Mouse (Mus musculus): ENCODE data around the gene Stard13. TPM values are rescaled to one million over a fixed set of nuclear protein-coding genes. Genes with fewer than 3 reads are reported as not detected.

Stard13 gene
- total and polyA plus RNA-seq, 3 experiments = not detected

DNA sequence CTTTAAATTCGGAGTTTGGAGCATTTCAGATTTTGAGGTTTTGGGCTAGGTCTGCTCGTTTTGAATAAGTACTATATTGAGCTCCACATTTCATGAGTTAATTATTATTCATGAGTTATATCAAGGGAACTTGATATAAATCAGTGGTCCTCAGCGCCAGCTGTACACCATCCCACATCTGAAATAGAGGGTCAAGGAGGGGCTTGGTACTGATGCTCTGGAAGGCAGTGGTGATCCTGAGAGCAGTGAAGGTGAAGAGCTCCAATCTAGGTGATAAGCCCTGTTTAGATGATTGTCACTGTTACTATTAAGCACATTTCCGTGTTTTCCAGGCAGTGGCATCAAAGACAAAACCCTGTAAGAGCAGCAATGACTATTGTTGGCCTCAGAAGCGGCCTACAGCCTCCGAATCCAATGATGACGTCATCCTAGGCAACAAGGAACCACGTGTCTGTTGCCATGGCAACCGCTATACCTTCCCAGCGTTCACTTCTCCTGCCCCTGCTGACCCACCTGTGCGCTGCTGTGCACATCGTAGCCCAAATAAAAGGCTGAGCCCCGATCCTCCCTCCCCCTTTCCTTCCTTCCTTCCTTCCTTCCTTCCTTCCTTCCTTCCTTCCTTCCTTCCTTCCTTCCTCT is 5.2 kb downstream of the Stard13 start:
- no peak overlapping the region for H3K9ac ChIP-seq (ENCODE audit: control insufficient read depth, low read depth, low read length, poor library complexity, severe bottlenecking)
- no peaks in the 10 kb centered on the region for H3K9me3 ChIP-seq (replicated peaks; ENCODE audit: insufficient read depth, low read length)
- no peak for DNase-seq (ENCODE audit: low read depth, low spot score)
- no peaks in the 10 kb centered on the region for H3K27me3 ChIP-seq (ENCODE audit: control insufficient read depth in 1 of 2, insufficient read depth in 2 of 2, low read length in 2 of 2)
- no peaks in the 10 kb centered on the region for H3K36me3 ChIP-seq (ENCODE audit: control insufficient read depth in 1 of 2, insufficient read depth in 2 of 2, low read length in 2 of 2)
- H3K4me1 ChIP-seq (ENCODE audit: control insufficient read depth in 1 of 2, insufficient read depth in 2 of 2, low read length in 2 of 2) = no peaks in the 10 kb centered on the region
- no peak overlapping the region for H3K27ac ChIP-seq (ENCODE audit: control insufficient read depth, low read depth, low read length)
- no peak overlapping the region for H3K4me3 ChIP-seq (ENCODE audit: control insufficient read depth in 1 of 2, insufficient read depth in 1 of 2, low read depth in 2 of 2, low read length in 2 of 2)
- no peaks in the 10 kb centered on the region for H3K79me2 ChIP-seq (ENCODE audit: control insufficient read depth, insufficient read depth, low read length, poor library complexity)
- TF ChIP-seq POLR2A (IDR thresholded peaks at IDR 0.05; ENCODE audit: control insufficient read depth in 1 of 2, insufficient read depth in 1 of 2, low read depth in 1 of 2, low read length in 2 of 2, poor library complexity in 1 of 2) (no peak), USF1 (IDR thresholded peaks at IDR 0.05; ENCODE audit: low read depth, low read length) (peak; percentile 37; the same call in 1 of the 2 replicates)

DNA sequence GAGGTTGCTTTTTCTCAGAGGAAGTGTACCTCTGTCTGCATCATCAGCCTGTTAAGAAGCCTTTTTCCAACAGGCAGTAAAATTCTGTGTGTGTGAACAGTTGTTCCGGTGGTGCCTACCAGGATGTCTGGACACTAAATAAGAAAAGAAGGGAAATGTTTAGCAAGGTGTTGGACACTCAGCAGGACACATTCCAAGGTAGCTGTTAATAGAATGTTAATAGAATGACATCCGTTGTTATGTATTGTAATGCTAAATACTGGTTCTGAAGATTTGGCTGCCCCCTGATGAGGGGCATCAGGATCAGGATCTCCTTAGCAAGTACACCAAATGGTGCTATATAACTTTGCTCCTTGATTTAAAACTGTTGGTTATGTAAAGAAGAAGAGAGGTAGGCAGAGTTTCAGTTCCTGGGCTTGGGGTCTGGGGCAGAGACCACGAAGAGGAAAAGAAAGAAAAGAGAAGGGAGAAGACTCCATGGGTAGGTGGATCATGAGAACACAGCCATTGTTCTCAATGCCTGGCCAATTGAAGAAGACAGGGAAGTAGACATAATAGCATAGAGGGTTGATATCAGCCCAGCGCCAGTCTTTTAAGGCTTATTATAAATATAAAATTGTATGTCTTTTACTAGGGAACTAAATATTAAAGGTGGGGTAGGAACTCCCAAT is 9.8 kb downstream of the Stard13 start:
- H3K36me3 ChIP-seq (ENCODE audit: control insufficient read depth in 1 of 2, insufficient read depth in 2 of 2, low read length in 2 of 2) = no peaks in the 10 kb centered on the region
- no peak overlapping the region for H3K4me3 ChIP-seq (ENCODE audit: control insufficient read depth in 1 of 2, insufficient read depth in 1 of 2, low read depth in 2 of 2, low read length in 2 of 2)
- H3K27me3 ChIP-seq (ENCODE audit: control insufficient read depth in 1 of 2, insufficient read depth in 2 of 2, low read length in 2 of 2) = no peaks in the 10 kb centered on the region
- H3K9ac ChIP-seq (ENCODE audit: control insufficient read depth, low read depth, low read length, poor library complexity, severe bottlenecking) = no peak overlapping the region
- H3K9me3 ChIP-seq (replicated peaks; ENCODE audit: insufficient read depth, low read length) = no peaks in the 10 kb centered on the region
- no peaks in the 10 kb centered on the region for H3K79me2 ChIP-seq (ENCODE audit: control insufficient read depth, insufficient read depth, low read length, poor library complexity)
- TF ChIP-seq MYC (IDR thresholded peaks at IDR 0.05; ENCODE audit: low read depth, low read length) (no peak), POLR2AphosphoS2 (IDR thresholded peaks at IDR 0.05; ENCODE audit: low read length) (no peak), GABPA (IDR thresholded peaks at IDR 0.05; ENCODE audit: low read depth, low read length) (no peak), TCF12 (IDR thresholded peaks at IDR 0.05; ENCODE audit: low read depth, low read length) (no peak), HCFC1 (IDR thresholded peaks at IDR 0.05; ENCODE audit: low read depth, low read length) (no peak), BHLHE40 (IDR thresholded peaks at IDR 0.05; ENCODE audit: borderline replicate concordance, low read depth, low read length) (no peak), ETS1 (IDR thresholded peaks at IDR 0.05; ENCODE audit: low read depth, low read length) (no peak), NRF1 (IDR thresholded peaks at IDR 0.05; ENCODE audit: insufficient read depth, low read depth, low read length, poor library complexity, severe bottlenecking) (no peak), TAL1 (IDR thresholded peaks at IDR 0.05; ENCODE audit: low read length) (no peak), RAD21 (IDR thresholded peaks at IDR 0.05; ENCODE audit: low read depth, low read length) (no peak), KAT2A (conservative IDR thresholded peaks at IDR 0.05; ENCODE audit: low read depth, low read length) (no peak)
- H3K27ac ChIP-seq (ENCODE audit: control insufficient read depth, low read depth, low read length) = no peak overlapping the region
- no peaks in the 10 kb centered on the region for H3K4me1 ChIP-seq (ENCODE audit: control insufficient read depth in 1 of 2, insufficient read depth in 2 of 2, low read length in 2 of 2)
- no peak for DNase-seq (ENCODE audit: low read depth, low spot score)

DNA sequence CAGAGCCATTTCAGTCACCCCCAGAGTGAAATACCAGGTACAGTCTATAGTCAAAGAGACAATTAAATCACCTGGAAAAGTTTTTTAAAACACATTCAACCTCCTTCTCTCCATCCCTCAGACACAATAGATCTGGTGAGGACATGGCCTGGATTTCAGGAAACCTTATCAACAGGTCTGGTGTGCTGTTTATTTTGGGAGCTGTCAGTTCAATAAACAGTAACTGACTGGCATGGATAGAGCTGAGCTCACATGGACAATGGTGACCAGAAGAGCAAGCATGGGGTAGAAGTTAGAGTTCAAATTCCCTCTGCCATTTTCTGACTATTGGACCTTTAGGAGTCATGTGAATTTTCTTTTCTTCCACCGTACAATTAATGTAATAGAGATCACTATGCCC is 10.8 kb downstream of the Stard13 start:
- Histone ChIP-seq H3K36me3 (ENCODE audit: control insufficient read depth in 1 of 2, insufficient read depth in 2 of 2, low read length in 2 of 2) (no peaks in the 10 kb centered on the region), H3K27ac (ENCODE audit: control insufficient read depth, low read depth, low read length) (no peak overlapping the region), H3K9ac (ENCODE audit: control insufficient read depth, low read depth, low read length, poor library complexity, severe bottlenecking) (no peak overlapping the region), H3K27me3 (ENCODE audit: control insufficient read depth in 1 of 2, insufficient read depth in 2 of 2, low read length in 2 of 2) (no peaks in the 10 kb centered on the region), H3K79me2 (ENCODE audit: control insufficient read depth, insufficient read depth, low read length, poor library complexity) (no peaks in the 10 kb centered on the region), H3K9me3 (replicated peaks; ENCODE audit: insufficient read depth, low read length) (no peaks in the 10 kb centered on the region), H3K4me1 (ENCODE audit: control insufficient read depth in 1 of 2, insufficient read depth in 2 of 2, low read length in 2 of 2) (no peaks in the 10 kb centered on the region), H3K4me3 (ENCODE audit: control insufficient read depth in 1 of 2, insufficient read depth in 1 of 2, low read depth in 2 of 2, low read length in 2 of 2) (no peak overlapping the region)
- DNase-seq (ENCODE audit: low read depth, low spot score) = no peak
- TF ChIP-seq GABPA (IDR thresholded peaks at IDR 0.05; ENCODE audit: low read depth, low read length) (no peak), POLR2AphosphoS2 (IDR thresholded peaks at IDR 0.05; ENCODE audit: low read length) (no peak), SIN3A (IDR thresholded peaks at IDR 0.05; ENCODE audit: low read length) (no peak), CHD1 (IDR thresholded peaks at IDR 0.05; ENCODE audit: low read depth, low read length) (no peak), HCFC1 (IDR thresholded peaks at IDR 0.05; ENCODE audit: low read depth, low read length) (no peak), ZMIZ1 (IDR thresholded peaks at IDR 0.05; ENCODE audit: low read depth, low read length) (no peak), ZKSCAN1 (IDR thresholded peaks at IDR 0.05; ENCODE audit: low read depth, low read length) (no peak), TAL1 (IDR thresholded peaks at IDR 0.05; ENCODE audit: low read length) (no peak), GATA1 (IDR thresholded peaks at IDR 0.05; ENCODE audit: low read depth, low read length) (no peak), NRF1 (IDR thresholded peaks at IDR 0.05; ENCODE audit: insufficient read depth, low read depth, low read length, poor library complexity, severe bottlenecking) (no peak), TCF12 (IDR thresholded peaks at IDR 0.05; ENCODE audit: low read depth, low read length) (no peak), E2F4 (IDR thresholded peaks at IDR 0.05; ENCODE audit: borderline replicate concordance, low read depth, low read length) (no peak), SMC3 (IDR thresholded peaks at IDR 0.05; ENCODE audit: low read depth, low read length) (no peak), JUND (IDR thresholded peaks at IDR 0.05; ENCODE audit: low read depth, low read length) (no peak), MAFK (IDR thresholded peaks at IDR 0.05; ENCODE audit: borderline replicate concordance, low read depth, low read length) (no peak)

Data from MEL (cell line).